24 mouse cellular contexts compared by ENCODE assay signal in the genomic region with DNA sequence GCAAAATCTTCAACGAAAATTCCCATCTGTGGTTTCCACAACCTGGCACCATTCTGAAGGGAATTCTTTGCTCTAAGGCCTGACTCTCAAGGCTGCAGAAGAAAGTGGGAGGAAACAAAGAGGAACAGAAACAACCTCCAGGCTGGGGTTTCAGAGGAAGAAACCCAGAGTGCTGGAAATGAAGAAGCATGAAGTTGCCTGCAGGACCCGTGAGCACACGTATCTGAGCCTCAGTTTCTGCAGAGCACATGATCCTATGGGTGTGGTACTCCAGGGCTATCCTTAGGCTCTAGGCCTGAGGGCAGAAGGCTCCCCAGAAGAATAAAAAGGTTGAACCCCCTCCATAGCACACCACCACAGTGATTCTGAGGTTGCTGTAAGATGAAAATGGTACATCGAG. TPM values are rescaled to one million over a fixed set of nuclear protein-coding genes. Genes with fewer than 3 reads are reported as not detected.
DNase-seq lines count a peak whose midpoint lies in the region; ATAC-seq and TF ChIP-seq lines count a peak whose summit lies in the region.
"Had no signal": no experiment of that assay in that cellular context is flagged by ENCODE, and none has a peak within 500 bp of the region (broad histone marks: within the 10 kb centered on the region; RNA-seq: fewer than 3 reads in every experiment).

No protein-coding gene starts in this region.

- peak overlapping the region; percentile 12; the same call in 1 of the 2 replicates for H3K27ac ChIP-seq in hindbrain, embryonic 13.5 days
- no peak overlapping the region for H3K27ac ChIP-seq in hindbrain, postnatal 0 days
- peak overlapping the region; percentile 35; the same call in 1 of the 2 replicates for H3K27ac ChIP-seq in neural tube, embryonic 13.5 days (replicated peaks)
- no peak overlapping the region for H3K27ac ChIP-seq in neural tube, embryonic 15.5 days (replicated peaks)
- H3K27ac ChIP-seq: embryonic facial prominence, embryonic 15.5 days; forebrain, embryonic 10.5 days; gastrocnemius, adult 2 months; heart, embryonic 15.5 days; hindbrain, embryonic 14.5 days had no signal

- peaks cover 23% of the 10 kb centered on the region for H3K4me1 ChIP-seq in hindbrain, embryonic 13.5 days (replicated peaks)
- no peaks in the 10 kb centered on the region for H3K4me1 ChIP-seq in hindbrain, postnatal 0 days (ENCODE audit: insufficient read depth, low read length)
- H3K4me1 ChIP-seq in neural tube, embryonic 13.5 days (replicated peaks), result peaks cover 41% of the 10 kb centered on the region
- peaks cover 20% of the 10 kb centered on the region for H3K4me1 ChIP-seq in neural tube, embryonic 15.5 days
- H3K4me1 ChIP-seq: embryonic facial prominence, embryonic 15.5 days; heart, embryonic 15.5 days had no signal

- H3K27me3 ChIP-seq in hindbrain, embryonic 13.5 days, result no peaks in the 10 kb centered on the region
- H3K27me3 ChIP-seq in hindbrain, postnatal 0 days (ENCODE audit: insufficient read depth, low read length), result no peaks in the 10 kb centered on the region
- peaks cover 1% of the 10 kb centered on the region; the same call in 1 of the 2 replicates for H3K27me3 ChIP-seq in neural tube, embryonic 13.5 days
- no peaks in the 10 kb centered on the region for H3K27me3 ChIP-seq in neural tube, embryonic 15.5 days (replicated peaks)

- H3K9me3 ChIP-seq in hindbrain, embryonic 13.5 days, result no peaks in the 10 kb centered on the region
- no peaks in the 10 kb centered on the region for H3K9me3 ChIP-seq in hindbrain, postnatal 0 days (ENCODE audit: low read length)
- no peaks in the 10 kb centered on the region for H3K9me3 ChIP-seq in neural tube, embryonic 13.5 days
- no peaks in the 10 kb centered on the region for H3K9me3 ChIP-seq in neural tube, embryonic 15.5 days (replicated peaks)
- H3K9me3 ChIP-seq: embryonic facial prominence, embryonic 15.5 days; forebrain, embryonic 10.5 days; heart, embryonic 15.5 days had no signal

- H3K4me3 ChIP-seq in hindbrain, embryonic 13.5 days, result no peak overlapping the region
- H3K4me3 ChIP-seq in hindbrain, postnatal 0 days (ENCODE audit: low read length), result no peak overlapping the region
- no peak overlapping the region for H3K4me3 ChIP-seq in neural tube, embryonic 13.5 days
- H3K4me3 ChIP-seq in neural tube, embryonic 15.5 days (replicated peaks), result no peak overlapping the region
- H3K4me3 ChIP-seq: embryonic facial prominence, embryonic 15.5 days; erythroblast, embryonic 14.5 days; forebrain, embryonic 10.5 days; gastrocnemius, adult 2 months; heart, embryonic 15.5 days had no signal

- WGBS in hindbrain, embryonic 13.5 days, result 85% methylated on average over 4 of the region's 4 CpGs
- WGBS in hindbrain, postnatal 0 days, result 83% methylated on average over 4 of the region's 4 CpGs
- WGBS in neural tube, embryonic 13.5 days, result 88% methylated on average over 4 of the region's 4 CpGs
- WGBS in neural tube, embryonic 15.5 days, result 83% methylated on average over 4 of the region's 4 CpGs

- H3K36me3 ChIP-seq in hindbrain, embryonic 13.5 days, result no peaks in the 10 kb centered on the region
- H3K36me3 ChIP-seq in hindbrain, postnatal 0 days (ENCODE audit: insufficient read depth, low read length), result no peaks in the 10 kb centered on the region
- no peaks in the 10 kb centered on the region for H3K36me3 ChIP-seq in neural tube, embryonic 13.5 days
- no peaks in the 10 kb centered on the region for H3K36me3 ChIP-seq in neural tube, embryonic 15.5 days
- H3K36me3 ChIP-seq: embryonic facial prominence, embryonic 15.5 days; forebrain, embryonic 10.5 days; heart, embryonic 15.5 days had no signal

- H3K9ac ChIP-seq in hindbrain, embryonic 13.5 days, result no peak overlapping the region
- H3K9ac ChIP-seq in hindbrain, postnatal 0 days (replicated peaks; ENCODE audit: low read length), result no peak overlapping the region
- H3K9ac ChIP-seq in neural tube, embryonic 13.5 days, result no peak overlapping the region
- no peak overlapping the region for H3K9ac ChIP-seq in neural tube, embryonic 15.5 days (replicated peaks)
- H3K9ac ChIP-seq: embryonic facial prominence, embryonic 15.5 days; heart, embryonic 15.5 days; hindbrain, embryonic 14.5 days had no signal

- intact Hi-C loops in left cerebral cortex, postnatal 36 days (cut with DNase I), result no loop called here

- ATAC-seq in hindbrain, embryonic 13.5 days (ENCODE audit: low FRiP score), result no peak
- no peak for ATAC-seq in hindbrain, postnatal 0 days
- no peak for ATAC-seq in neural tube, embryonic 13.5 days (ENCODE audit: low read depth)
- no peak for ATAC-seq in neural tube, embryonic 15.5 days (ENCODE audit: low FRiP score)
- ATAC-seq in common myeloid progenitor, adult 5-6 weeks (replicated peaks; ENCODE audit: low read depth, poor library complexity, severe bottlenecking), result peak; percentile 50; the same call in 1 of the 2 replicates
- ATAC-seq: forebrain, embryonic 14.5 days had no signal

- H3K4me2 ChIP-seq in hindbrain, embryonic 13.5 days, result no peak overlapping the region
- no peak overlapping the region for H3K4me2 ChIP-seq in hindbrain, postnatal 0 days (ENCODE audit: low read depth, low read length)
- H3K4me2 ChIP-seq in neural tube, embryonic 13.5 days, result no peak overlapping the region
- H3K4me2 ChIP-seq in neural tube, embryonic 15.5 days, result no peak overlapping the region
- H3K4me2 ChIP-seq: embryonic facial prominence, embryonic 15.5 days; heart, embryonic 11.5 days; heart, embryonic 15.5 days; hindbrain, embryonic 14.5 days had no signal

- DNase-seq in hindbrain, postnatal 0 days (ENCODE audit: low spot score), result no peak
- no peak for DNase-seq in thymus, postnatal 0 days (ENCODE audit: low spot score)
- DNase-seq in left cerebral cortex, postnatal 36 days (ENCODE audit: low spot score in 2 of 2), result no peak
- DNase-seq: adrenal gland, adult 8-10 months; adrenal gland, postnatal 36 days; cerebellum, adult 2 months; cerebellum, postnatal 10 days; embryo, embryonic 11 days; gastrocnemius, adult 2 months; gastrocnemius, postnatal 25 days; heart, adult 18-20 months; heart, postnatal 14 days had no signal

- no peak for TF ChIP-seq CTCF in hindbrain, postnatal 0 days (IDR thresholded peaks at IDR 0.05; ENCODE audit: low read depth)

RNA-seq across cellular contexts. Expression of a gene that starts 18.6 kb away (rescaled TPM):
- polyA plus RNA-seq in hindbrain, embryonic 13.5 days (2015; fragmentation: Nextera tagmentation; extraction: Ambion mirVana), result 32.9 and 41.1 TPM in 2 replicates
- total RNA-seq in hindbrain, postnatal 0 days (2014; rRNA removed), result 32.0 and 44.4 TPM in 2 replicates
- polyA plus RNA-seq in hindbrain, postnatal 0 days (2015; fragmentation: Nextera tagmentation; extraction: Ambion mirVana), result 14.8 and 16.3 TPM in 2 replicates
- 53.2 and 58.0 TPM in 2 replicates for polyA plus RNA-seq in neural tube, embryonic 13.5 days (2015; fragmentation: Nextera tagmentation; extraction: Ambion mirVana)
- polyA plus RNA-seq in neural tube, embryonic 15.5 days (2015; fragmentation: Nextera tagmentation; extraction: Ambion mirVana), result 38.0 and 42.0 TPM in 2 replicates
- not detected in 2 replicates for total RNA-seq in common myeloid progenitor, adult 5-6 weeks (2017)
- polyA plus RNA-seq in thymus, postnatal 0 days (2015; fragmentation: Nextera tagmentation; extraction: Ambion mirVana), result 0.07 and 0.17 TPM in 2 replicates
- total RNA-seq in left cerebral cortex, postnatal 36 days (2021), result not detected
- total RNA-seq: adrenal gland, adult 8-10 months; adrenal gland, postnatal 36 days; gastrocnemius, adult 2 months; gastrocnemius, postnatal 25 days; heart, adult 18-20 months; heart, postnatal 14 days; hematopoietic stem cell, adult 5-6 weeks had no signal
- polyA plus RNA-seq: erythroblast, embryonic 14.5 days; forebrain, embryonic 14.5 days; heart, embryonic 15.5 days had no signal

Comparison
In these comparisons a context has a peak if more than half of its experiments do, and no peak if none do; other contexts are left out.
1. H3K27ac ChIP-seq: peak in hindbrain, embryonic 13.5 days (single experiment) and neural tube, embryonic 13.5 days (single experiment); none in hindbrain, postnatal 0 days (single experiment) and neural tube, embryonic 15.5 days (single experiment).
2. RNA of a gene that starts 18.6 kb away (polyA plus RNA-seq): 53.2 to 58.0 TPM in neural tube, embryonic 13.5 days, 38.0 to 42.0 TPM in neural tube, embryonic 15.5 days, 32.9 to 41.1 TPM in hindbrain, embryonic 13.5 days and 14.8 to 16.3 TPM in hindbrain, postnatal 0 days; 0.07 to 0.17 TPM in thymus, postnatal 0 days; every median in the first group is over 10 times any median in the second.